Mouse (Mus musculus) testis, postnatal 14 days (tissue): ENCODE results near the gene Cep112.

Experiments
- DNase-seq: peaks from one replicate; pipeline ENCODE4 v3.0.0; 2021; ENCODE audit warnings: low spot score

Gene Cep112

DNA sequence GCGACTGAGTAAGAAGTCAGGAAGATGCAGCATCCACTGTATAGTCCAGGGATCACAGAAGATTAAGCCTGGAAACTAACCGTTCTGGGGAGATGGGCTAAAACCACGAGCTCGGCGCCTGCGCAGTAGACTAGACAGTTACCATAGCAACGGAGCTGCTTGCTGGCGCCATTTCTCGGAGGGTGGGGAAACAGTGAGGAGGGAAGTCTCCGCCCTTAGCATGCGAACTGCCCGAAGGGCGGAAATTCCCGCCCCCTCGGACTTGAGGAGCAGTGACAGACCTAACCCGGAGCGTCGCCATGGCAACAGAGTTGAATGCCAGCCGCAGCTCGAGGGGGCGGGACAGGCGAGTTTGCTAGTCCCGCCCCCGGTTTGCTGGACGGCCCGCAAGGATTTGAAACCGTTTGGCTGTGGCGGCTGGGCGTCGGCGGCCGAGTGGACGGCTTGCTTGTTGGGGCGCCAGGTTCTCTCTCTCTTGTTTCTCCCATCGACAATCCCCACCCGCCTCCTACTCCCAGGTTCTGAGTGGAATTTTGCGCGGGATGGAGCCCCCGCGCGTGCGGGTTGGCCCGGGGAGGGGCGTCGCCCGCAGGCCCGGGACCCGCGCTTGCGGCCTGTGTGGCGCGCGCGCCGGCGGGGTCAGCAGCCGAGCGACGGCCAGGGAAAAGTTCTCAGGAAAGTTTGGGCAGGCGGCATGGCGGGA, at the start of gene Cep112:
Cep112 (plus strand) TSS at position 304 of the 703 bp plus-strand sequence.
- DNase-seq, result peak; percentile 99

DNA sequence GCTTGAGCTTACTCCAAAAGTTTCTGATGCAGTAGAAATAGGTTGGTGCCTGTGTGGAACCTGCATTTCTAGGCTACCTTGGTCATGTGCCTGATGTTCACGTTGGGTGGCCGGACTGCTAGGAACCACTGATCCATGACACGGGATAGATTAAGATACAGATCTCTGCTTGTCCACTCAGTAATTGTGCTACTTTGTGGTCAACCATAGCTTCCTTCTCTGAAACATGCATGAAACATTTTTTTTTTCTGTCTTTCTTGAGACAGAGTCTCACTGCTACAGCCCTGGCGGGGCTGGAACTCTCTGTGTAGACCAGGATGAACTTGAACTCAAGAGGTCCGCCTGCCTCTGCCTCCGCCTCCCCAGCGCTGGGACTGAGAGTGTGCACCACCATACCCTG, 48.2 kb upstream of the Cep112 start:
- no peak for DNase-seq

DNA sequence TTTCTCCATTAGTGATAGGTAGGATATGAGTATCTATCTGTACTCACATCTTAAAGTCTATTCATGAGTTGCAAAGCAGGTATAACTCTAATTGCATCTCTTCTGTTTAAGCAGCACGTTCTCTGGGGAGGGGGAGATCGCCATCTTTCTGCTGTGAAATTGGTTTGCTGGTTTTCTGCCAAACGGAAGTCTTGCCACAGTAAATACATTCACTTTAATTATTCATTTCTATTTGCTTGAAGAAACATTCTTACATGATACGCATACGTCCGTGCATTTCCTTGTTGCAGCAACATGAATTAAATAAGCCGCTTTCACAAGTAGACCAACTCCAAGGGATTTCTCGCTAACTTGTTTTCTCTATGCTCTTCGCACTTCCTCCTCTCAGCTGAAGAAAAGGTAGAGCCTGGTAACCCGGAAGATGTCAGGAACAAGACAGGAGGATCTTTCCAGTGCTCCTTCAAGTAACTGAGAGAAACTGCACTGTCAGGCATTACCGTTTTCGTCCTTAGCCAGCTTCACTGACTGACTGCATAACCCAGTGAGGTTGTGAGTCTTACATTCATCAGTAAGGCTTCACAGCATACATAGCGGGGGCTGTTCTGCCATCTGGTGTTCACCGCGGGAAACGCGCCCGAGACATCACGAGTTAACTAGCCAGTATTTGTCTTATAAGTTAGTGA, 47.2 kb upstream of the Cep112 start:
- DNase-seq, result peak; percentile 10

DNA sequence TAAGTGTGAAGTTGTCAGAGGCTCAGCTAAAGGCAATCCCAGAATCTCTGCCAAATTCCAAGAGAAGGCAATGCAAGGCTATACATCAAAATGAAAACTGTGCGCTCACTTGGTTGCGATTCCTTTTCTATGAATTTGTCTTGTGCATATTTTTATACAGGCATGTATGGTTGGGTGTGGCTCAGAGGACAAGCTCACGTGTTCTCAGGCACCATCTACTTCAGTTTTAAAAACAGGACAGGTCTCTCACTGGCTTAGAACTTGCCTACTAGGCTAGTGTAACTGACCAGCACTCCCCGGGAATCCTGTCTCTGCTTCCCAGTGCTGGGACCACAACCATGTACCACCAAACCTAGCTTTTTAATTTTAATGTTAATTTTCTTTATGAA, 46.6 kb upstream of the Cep112 start:
- DNase-seq, result no peak

DNA sequence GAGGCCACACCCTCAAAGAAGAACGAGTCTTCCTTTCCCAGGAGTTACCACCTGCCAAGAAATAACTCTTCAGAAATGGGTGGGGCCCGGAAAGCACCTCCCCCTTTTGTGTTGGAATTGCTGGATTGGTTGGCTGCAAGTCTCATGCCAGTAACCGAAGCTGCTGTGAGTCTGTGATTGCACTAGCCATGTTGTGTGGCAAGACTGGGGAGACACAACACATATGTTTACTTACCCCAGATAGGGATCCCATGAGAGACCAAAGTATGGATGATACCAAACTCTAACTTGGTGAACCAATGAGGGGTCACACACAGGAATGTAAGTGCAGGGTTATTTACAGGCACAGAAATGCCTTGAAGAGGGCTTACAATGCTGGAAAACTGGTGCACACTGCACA, 42.3 kb upstream of the Cep112 start:
- no peak for DNase-seq

DNA sequence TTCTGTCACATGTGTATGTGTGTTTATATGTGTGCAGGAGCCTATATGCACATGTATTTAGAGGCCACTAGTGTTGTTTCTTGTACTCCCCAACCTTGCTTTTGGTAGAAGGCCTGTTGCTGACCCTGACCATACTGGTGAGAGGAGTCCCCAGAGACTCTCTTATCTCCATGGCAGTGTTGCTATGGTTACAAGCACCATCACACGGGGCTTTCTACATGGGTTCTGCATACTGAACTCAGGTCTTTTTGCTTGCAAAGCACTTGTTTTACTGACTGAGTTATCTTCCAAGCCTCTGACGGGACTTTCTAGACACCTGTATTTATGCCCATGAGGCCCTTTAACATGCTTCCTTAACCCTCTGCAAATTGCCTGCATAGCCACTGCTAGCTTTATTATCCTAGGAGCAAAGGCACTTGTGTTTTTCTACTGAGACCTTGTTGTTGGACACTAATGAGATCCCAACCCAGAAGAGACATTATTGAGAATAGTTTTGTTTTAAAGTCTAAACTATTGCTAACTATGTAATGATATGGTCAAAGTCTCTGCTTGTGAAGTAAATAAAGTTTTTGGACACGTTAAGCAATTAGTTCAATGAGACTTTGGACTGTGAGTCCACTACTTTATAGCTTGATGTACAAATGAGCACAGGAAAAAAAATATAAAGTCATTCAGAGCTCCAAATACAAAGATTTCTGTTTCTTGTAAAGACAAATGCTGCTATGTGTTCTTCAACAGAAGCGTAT, 39.9 kb upstream of the Cep112 start:
- no peak for DNase-seq

DNA sequence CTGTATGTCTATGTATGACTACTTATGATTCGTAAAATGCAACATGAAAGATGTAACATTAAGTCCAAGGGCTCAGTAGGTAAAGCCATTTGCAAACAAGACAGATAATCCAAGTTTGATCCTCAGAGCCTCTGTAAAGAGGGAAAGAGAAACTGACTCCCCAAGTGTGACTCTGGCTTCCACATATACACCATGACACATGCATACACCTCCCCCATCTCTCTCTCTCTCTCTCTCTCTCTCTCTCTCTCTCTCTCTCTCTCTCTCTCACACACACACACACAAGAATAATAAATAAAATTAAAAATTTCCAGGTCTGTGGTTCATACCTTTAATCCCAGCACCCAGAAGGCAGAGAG, 39.3 kb upstream of the Cep112 start:
- no peak for DNase-seq

DNA sequence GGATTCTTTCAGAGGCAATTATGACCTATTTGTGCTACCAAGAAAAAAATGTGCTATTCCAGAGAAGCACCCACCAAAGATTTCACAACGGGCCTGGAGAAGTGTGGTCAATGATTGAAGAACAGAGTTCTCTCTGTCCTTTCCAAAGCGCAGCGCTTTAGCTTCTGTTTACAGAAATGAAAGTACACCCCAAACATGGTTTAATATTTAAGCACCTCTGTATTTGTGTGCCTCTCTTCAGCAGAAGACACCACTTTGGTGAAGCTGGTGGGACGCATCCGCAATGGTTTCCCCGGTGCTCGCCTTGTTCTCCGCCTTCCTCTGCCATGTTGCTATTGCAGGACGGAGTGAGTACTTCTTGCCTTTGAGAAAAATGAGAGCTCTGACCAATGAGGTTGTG, 29.9 kb upstream of the Cep112 start:
- no peak for DNase-seq

DNA sequence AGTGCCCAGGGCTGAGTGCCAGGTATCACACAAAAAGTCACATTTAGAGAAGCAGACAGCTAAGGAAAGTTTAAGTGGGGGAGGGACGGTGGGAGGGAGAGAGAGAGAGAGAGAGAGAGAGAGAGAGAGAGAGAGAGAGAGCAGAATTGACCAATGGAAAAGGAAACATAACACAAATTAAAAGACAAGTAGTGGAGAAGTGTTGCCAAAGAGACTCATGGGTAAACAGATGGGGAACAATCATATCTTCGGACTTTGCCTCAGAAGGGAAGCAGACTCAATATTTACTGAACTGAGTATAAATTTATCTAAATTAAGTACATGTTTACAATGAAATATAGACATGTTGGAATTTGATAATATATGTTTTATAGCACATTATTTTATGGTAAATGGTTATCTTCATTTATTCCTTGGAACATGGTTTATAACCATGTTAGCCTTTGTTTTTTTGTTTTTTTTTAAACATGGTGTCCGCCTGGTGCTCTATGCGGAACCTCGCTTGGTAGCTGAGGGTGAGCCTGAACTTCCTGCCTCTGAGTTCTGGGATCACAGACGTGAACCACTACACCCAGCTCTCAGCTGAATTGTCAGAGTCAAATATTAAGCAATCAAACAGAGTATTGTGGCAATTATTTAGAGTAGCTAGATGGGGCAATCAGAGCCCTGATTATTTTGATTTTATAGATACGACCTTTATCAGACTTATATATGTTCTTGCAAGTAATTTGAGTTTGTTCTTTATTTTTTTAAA, 28.7 kb upstream of the Cep112 start:
- no peak for DNase-seq

DNA sequence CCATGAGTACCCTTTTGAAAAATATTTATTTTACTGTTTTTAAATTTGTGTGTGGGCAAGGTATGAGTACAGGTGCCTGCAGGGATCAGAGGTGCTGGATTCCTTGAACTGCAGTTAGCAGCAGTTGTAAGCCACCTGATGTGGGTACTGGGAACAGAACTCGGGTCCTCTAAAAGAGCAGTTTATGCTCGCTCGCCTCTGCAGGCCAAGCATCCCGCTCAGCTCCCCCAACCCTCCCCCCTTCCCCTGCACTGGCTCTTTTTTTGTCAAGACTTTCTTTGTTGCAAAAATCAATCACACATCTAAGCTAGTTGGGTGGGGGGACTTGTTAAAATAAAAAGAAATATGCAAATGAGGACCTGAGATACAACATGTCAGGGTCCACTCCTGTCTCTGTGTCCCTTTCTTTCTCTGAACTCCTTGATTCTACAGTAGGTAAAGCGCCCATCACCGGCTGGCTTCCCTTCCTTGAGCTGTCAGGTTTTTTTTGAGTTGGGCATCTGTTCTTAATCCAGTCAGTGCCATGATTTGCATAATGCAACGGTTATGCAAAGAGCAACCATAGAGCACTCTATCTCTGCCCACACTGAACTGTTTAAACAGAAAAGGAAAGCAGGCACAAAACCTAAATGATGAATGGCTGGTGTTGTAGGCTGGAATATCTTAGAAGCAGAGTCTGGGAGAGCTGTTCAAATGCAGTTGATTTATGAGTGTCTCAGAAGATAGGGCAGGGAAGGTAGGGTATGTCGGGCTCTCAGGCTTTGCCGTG, 14.9 kb upstream of the Cep112 start:
- no peak for DNase-seq

DNA sequence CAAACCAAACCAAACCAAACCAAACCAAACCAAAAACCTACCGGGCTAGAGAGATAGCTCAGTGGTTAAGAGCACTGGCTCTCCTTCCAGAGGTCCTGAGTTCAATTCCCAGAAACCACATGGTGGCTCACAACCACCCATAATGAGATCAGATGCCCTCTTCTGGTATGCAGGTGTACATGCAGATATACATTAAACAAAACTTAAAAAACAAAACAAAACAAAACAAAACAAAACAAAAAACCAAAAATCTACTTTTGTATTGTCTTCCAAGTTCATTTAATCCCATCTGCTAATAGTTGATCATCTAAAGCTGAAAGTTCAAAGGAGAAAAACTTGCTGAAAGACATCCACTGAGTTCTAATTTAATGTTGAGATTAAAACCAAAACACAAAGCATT, 8.6 kb upstream of the Cep112 start:
- no peak for DNase-seq

DNA sequence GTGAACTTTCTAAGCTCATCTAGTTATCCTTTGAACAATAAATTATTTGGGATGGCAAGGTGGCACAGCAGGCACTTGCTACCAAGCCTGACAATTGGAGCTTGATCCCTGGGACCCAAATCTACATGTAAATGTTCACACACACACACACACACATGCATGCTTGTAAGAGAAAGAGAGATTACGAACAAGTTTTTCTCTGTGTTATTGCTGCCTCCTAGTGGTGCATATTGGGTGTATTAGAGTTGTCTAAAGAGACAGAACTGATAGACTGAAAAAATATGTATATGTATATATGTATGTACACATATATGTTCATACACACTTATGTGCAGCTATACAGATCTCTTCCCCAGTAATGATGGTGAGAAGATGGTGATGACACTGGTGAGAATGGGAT, 6.5 kb upstream of the Cep112 start:
- no peak for DNase-seq

DNA sequence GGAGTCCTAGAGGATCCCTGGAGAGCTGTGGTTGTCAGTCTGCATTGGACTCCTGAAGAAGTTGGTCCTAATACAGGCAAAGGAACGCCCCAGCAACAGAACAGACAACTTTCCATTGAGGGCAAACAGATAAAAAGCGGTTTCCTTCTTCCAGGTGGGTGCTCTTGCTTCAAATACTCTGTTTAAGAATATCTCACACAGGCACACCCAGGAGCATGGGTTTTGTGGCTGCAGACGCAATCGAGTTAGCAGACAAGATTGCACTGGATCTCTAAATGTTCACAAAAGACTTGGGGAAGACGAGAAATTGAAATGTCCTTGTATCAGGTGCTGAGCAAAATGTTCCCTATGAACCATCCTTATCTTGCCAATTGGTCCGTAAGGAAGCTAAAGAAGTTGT, 5.8 kb upstream of the Cep112 start:
- no peak for DNase-seq

DNA sequence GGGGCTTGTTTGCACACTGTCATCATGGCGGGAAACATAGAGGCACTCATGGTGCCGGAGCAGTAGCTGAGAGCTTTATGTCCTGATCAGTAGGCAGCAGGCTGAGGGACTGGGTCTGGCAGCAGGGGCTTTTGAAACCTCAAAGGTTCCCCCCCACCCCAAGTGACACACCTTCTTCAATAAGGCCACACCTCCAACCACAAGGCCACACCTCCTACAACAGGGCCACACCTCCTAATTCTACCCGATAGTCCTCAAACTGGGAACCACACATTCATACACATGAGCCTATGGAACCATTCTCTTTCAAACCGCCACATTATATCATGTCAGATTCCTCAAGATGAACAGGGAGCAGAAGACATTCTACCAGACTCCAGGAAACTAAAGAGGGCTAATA, 4.2 kb upstream of the Cep112 start:
- DNase-seq, result no peak

DNA sequence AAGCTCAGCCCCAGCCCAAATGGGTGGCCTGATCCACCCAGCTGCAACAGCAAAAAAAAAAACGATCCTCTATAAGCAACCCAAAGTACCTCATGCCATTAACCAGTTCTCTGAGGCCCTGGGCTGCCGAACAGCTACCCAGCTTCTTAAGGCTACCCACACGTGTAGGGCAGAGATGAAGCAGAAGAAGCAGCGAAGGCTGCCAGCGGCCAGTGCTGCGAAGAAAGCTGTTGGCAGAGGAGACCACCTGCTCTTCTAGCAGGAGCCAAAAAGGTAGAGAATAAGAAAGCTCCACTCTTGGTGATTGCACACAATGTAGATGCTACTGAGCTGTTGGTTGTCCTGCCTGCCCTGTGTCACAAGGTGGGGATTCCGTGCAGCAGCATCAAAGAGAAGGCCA, 1.8 kb upstream of the Cep112 start:
- no peak for DNase-seq

DNA sequence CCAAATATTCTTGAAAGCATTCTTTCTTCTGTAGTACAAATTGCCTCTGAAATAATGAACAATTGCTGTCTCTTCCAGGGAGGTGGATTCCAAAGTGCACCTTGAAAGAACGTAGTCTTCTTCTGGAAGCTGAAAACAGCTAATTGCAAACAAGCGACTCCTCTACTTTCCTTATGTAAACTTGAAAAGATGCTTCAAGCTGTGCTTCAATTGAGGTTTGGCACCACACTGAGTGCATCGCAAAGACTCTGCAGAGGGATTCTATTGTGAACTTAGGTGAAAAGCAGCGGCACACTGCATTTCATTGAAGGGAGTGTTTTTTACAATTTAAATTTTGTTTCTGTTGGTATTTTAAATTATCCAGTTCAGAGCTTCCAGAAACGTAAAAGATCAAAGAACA, 881 bp upstream of the Cep112 start:
- no peak for DNase-seq

DNA sequence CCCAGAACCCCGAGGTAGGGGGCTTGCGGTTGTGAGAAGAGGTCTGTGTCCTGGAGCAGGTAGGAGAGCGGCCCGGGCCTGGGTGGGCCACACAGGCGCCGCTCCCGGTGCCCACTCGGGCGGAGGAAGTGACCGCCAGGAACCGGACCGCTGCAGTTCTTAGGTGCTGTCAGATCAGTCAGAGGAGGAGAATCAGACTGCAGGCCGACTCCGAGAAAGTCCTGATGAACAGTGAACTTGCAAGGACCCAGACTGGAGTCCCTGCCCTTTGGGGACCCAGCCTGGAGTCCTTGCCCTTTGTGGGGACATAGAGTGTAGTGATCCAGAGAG, 565 bp downstream of the Cep112 start:
- DNase-seq, result no peak

DNA sequence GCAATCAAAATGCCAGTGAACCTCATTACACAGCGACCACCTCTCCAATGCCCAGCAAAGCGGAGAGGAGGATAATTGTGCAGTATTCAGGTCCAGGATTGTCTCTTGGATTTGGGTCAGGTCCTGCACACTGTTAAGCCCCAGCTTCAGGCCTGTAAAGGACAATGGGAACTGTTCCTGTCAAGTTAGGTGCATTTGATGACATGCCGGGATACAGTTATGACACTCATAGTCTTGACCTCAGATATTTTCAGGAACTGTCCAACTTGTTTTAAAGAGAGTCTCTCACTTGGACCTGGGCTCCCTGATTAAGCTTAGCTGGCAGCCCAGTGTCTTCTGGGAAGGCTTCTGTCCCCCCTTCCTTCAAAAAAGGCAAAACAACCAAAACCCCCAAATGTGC, 1.1 kb downstream of the Cep112 start:
- no peak for DNase-seq

DNA sequence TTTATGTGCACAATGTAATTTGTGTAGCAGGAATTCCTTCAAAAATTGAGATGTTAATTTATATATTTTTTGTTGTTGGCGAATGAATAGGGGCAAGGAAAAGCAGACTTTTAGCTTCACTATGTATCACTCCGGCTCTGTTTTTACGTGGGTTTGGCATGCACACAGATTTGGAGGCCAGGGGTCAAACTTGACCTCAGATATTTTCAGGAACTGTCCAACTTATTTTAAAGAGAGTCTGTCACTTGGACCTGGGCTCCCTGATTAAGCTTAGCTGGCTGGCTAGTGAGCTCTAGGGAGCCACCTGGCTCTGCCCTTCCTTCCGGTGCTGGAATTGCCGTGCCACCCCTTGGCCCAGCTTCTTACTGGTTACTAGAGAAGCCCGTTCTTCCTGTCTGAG, 2.2 kb downstream of the Cep112 start:
- no peak for DNase-seq

DNA sequence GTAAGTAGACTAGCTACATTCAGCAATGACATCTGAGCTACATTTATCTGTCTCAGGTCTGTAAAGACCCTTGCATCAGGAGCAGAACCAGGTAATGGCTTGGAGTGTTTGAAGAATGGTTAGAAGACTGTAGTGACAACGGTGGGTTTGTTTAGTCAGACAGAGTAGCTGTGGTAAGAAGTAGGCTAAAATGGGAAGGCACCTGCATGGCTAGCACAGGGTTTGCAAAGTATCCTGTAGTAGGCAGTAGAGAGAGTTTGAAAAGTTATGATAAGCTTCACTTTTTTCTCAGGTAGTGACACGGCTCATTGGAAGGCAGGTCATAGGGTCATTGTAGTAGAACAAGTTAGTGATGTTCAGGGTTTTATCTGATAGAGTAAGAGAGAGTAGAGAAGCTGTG, 4.1 kb downstream of the Cep112 start:
- DNase-seq, result no peak

DNA sequence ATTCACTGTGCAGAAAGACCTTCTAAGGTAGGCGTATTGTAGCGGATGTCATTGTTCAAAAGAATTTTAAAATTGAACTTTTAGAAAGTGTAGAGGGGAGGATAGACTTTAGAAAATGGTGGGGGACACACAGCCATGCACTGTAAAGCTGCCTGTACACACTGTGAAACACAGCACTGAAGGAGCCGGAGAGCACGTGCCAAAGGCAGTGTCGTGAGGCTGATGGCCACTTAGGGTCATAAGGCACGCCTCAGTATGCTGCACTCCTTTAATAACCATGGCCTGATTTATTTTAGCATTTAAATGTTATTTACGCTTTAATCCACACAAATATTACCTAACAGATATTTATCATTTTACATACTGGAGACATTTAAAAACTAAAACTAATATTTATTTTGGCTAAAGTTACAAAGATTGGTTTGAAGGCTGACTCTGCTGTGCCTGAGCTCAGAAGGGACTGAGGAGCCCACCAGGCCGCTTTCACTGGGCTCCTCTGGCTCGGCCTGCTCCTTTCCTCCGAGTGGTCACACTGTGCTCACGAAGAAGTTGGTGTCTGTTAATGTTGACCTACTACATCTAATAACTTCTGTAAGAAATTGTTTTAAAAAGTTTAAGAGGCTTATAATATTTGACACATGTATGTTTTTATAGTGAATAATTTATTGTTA, 19.0 kb downstream of the Cep112 start:
- DNase-seq, result no peak

DNA sequence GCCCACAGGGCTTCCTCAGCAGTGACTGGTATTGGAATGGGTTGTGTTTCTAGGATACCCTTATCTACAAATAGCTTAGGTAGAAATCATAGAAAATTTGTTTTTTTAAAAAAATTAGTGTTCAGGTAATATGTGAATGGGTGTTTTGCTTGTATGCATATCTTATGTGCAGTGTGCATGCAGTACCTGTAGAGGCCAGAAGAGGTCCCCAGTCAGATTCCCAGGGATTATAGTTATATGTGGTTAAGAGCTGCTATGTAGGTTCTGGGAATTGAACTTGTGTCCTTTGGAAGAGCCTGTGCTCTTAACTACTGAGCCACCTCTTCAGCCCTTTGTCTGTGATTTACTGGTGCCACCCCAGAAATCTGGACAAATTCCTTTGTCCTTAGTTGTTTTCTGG, 22.2 kb downstream of the Cep112 start:
- no peak for DNase-seq
